Mouse (Mus musculus): Measurements from ENCODE around the gene Map2k7.

DNA sequence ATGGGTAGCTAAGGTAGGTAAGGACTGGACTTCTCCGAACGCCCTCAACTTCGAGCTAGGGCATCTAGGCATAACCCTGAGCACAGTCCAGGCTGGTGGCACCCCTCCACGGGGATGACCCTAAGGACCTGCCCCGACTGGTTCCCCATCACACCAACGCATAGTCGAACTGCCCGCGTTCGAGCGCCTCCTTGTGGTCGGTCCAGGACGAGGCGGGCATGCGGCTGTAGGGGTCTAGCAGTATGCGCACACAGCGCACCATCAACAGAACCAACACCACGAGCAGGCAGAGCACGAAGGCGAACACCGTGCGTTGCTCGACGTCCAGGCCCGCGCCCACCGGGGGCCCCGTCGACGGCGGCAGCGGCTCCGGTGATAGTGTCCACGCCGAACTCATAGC lies 19.7 kb downstream of the Map2k7 start:
- TF ChIP-seq CTCF (IDR thresholded peaks at IDR 0.05; ENCODE audit: borderline replicate concordance, insufficient read depth, low read depth, low read length) (peak; percentile 70), POLR2A (IDR thresholded peaks at IDR 0.05; ENCODE audit: borderline replicate concordance, insufficient read depth, low read length) (no peak)

All from cerebellum, adult 2 months (tissue).